Mouse (Mus musculus) midbrain, postnatal 0 days (tissue): ENCODE results near the gene Galnt6. TPM values are rescaled to one million over a fixed set of nuclear protein-coding genes. Genes with fewer than 3 reads are reported as not detected.
A peak's percentile ranks its signal among the peaks of the same experiment; 100 is the strongest.

Experiments
- ATAC-seq: fragments of 200-750 bp; cut with Nextera tagmentation; 2 replicates; pipeline ENCODE4 v1.8.0; 2017; ENCODE audit warnings: moderate number of reproducible peaks, mild to moderate bottlenecking, moderate TSS enrichment, moderate library complexity; ENCODE audit not compliant: low FRiP score
- DNase-seq: peaks from one replicate; pipeline ENCODE4 v3.0.0-alpha.2; 2015; ENCODE audit warnings: low spot score
- H3K27ac ChIP-seq: fragments of 300-500 bp; sonication (generic); 2 replicates; pipeline ENCODE4 v1.5.1; 2014; ENCODE audit warnings: low read depth, mild to moderate bottlenecking, low read length, mixed read lengths
- H3K27me3 ChIP-seq: fragments of 300-500 bp; sonication (generic); 2 replicates; pipeline ENCODE4 v1.6.1; 2014; ENCODE audit warnings: low read length, control low read depth, mixed read lengths; ENCODE audit not compliant: insufficient read depth
- H3K36me3 ChIP-seq: fragments of 300-500 bp; sonication (generic); 2 replicates; pipeline ENCODE4 v1.6.1; 2014; ENCODE audit warnings: low read length, control low read depth, mixed read lengths; ENCODE audit not compliant: insufficient read depth
- H3K4me1 ChIP-seq: fragments of 300-500 bp; sonication (generic); 2 replicates; pipeline ENCODE4 v1.6.1; 2014; ENCODE audit warnings: mild to moderate bottlenecking, control low read depth, antibody characterized with exemption, low read length, mixed read lengths; ENCODE audit not compliant: insufficient read depth
- H3K4me2 ChIP-seq: fragments of 300-500 bp; sonication (generic); 2 replicates; pipeline ENCODE4 v1.6.1; 2014; ENCODE audit warnings: low read depth, mild to moderate bottlenecking, low read length, mixed read lengths; ENCODE audit not compliant: poor library complexity, severe bottlenecking
- H3K4me3 ChIP-seq: fragments of 300-500 bp; sonication (generic); 2 replicates; pipeline ENCODE4 v1.5.1; 2014; ENCODE audit warnings: low read depth, mild to moderate bottlenecking, low read length, moderate library complexity
- H3K9ac ChIP-seq: fragments of 300-500 bp; sonication (generic); replicated peaks from 2 replicates; pipeline ENCODE4 v1.6.1; 2014; ENCODE audit warnings: mild to moderate bottlenecking, low read length, moderate library complexity, mixed read lengths; ENCODE audit not compliant: poor library complexity, severe bottlenecking
- H3K9me3 ChIP-seq: fragments of 300-500 bp; sonication (generic); 2 replicates; pipeline ENCODE4 v1.6.1; 2016; ENCODE audit warnings: low read length, control low read depth
- CTCF ChIP-seq: IDR thresholded peaks from 2 replicates; pipeline ENCODE4 v1.5.1; 2016; ENCODE audit warnings: antibody characterized with exemption, mild to moderate bottlenecking
- WGBS: fragments of 180-500 bp; shearing (Covaris S2); extraction: QIAGEN DNeasy Blood & Tissue Kit; methylation state at CpG from one replicate; pipeline ENCODE4 v1.1.7; 2014; 5-methylcytosine and 5-hydroxymethylcytosine counted together
- polyA plus RNA-seq: library from polyadenylated mRNA; unstranded; fragments of >200 nt; fragmentation: Nextera tagmentation; extraction: Ambion mirVana; gene quantifications from 2 replicates; pipeline ENCODE4 v1.2.1, GENCODE M21; 2015
- total RNA-seq: library from RNA; depleted of rRNA; stranded (reverse); fragments of >200 nt; gene quantifications from 2 replicates; pipeline ENCODE4 v1.2.3, GENCODE M21; 2014

Gene Galnt6
- total and polyA plus RNA-seq, 2 experiments from 2014 or later, result 0.16 to 0.20 TPM

DNA sequence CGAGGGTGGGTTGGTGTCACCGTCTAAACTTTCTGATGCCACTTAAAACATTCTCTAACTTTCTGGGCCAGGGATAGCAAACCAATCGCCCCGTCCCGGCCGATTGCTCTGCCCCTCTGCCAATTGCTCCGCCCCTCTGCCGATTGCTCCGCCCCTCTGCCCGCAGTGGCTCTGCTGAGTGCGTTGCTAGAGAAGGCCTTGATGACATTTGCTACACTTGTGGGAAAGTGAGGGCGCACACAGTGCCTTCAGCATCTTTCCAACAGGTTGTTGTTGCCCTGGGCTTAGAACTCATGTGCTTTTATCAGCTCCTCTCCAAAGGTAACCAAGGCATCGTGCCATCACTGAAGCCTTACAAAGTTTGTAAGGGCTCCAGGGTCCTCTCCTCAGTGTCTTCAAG, 43.9 kb downstream of the Galnt6 start:
- Histone ChIP-seq H3K9me3 (peaks cover under 1% of the 10 kb centered on the region), H3K4me2 (no peak overlapping the region), H3K4me3 (no peak overlapping the region), H3K36me3 (no peaks in the 10 kb centered on the region), H3K4me1 (no peaks in the 10 kb centered on the region), H3K9ac (no peak overlapping the region), H3K27me3 (no peaks in the 10 kb centered on the region), H3K27ac (no peak overlapping the region)
- DNase-seq (no peak), ATAC-seq (no peak)
- 19% methylated on average over 13 of the region's 13 CpGs for WGBS
- TF ChIP-seq CTCF, result no peak

DNA sequence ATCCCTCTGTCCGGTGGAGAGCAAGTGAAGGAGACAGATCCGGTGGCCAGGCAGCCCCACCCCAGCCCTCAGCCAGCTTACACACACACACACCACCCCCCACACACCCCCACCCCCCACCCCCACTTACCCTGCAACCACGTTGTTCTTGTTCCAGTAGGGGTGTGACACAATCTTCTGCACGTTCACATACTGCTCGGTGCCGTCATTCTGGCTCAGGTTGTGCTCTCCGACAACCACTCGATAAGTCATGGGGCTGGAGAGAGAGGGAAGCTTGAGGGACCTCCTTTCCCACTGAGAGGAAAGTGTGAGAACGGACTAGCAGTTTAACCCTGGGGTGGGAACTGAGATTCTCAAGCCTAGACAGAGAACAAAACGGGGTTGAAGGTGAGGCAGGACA, 44.7 kb downstream of the Galnt6 start:
- ATAC-seq (no peak), DNase-seq (no peak)
- Histone ChIP-seq H3K27me3 (no peaks in the 10 kb centered on the region), H3K36me3 (no peaks in the 10 kb centered on the region), H3K4me3 (no peak overlapping the region), H3K9me3 (no peaks in the 10 kb centered on the region), H3K9ac (no peak overlapping the region), H3K4me2 (no peak overlapping the region), H3K4me1 (no peaks in the 10 kb centered on the region), H3K27ac (no peak overlapping the region)
- TF ChIP-seq CTCF, result no peak
- WGBS, result 71% methylated on average over 10 of the region's 10 CpGs

- no peak overlapping the region for H3K4me2 ChIP-seq
- ATAC-seq (no peak), DNase-seq (peak; percentile 87)
- no peak overlapping the region for H3K27ac ChIP-seq
- H3K27me3 ChIP-seq, result no peaks in the 10 kb centered on the region
- H3K36me3 ChIP-seq, result no peaks in the 10 kb centered on the region
- 48% methylated on average over 2 of the region's 2 CpGs for WGBS
- peak; percentile 85 for TF ChIP-seq CTCF
- no peak overlapping the region for H3K4me3 ChIP-seq
- H3K9ac ChIP-seq, result no peak overlapping the region
- H3K9me3 ChIP-seq, result no peaks in the 10 kb centered on the region
- H3K4me1 ChIP-seq, result no peaks in the 10 kb centered on the region
These were observed 46.1 kb downstream of the Galnt6 start for GRCm38 (mm10) chr15:100683041-100683440.

DNA sequence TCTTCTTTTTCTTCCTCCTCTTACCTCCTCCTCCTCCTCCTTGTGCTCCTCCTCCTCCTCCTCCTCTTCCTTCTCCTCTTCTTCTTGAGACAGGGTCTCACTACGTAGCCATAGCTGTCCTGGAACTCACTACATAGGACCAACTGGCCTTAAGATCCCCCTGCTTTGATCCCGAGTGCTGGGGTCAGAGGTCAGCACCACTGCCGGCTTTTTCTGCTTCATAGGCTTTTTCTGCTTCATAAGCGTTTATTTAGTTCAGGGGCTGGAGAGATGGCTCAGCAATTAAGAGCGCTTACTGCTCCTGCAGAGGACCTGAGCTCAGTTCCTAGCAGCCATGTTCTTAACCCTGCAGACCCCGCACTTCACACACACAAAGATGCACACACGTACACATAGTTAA, 47.4 kb downstream of the Galnt6 start:
- Histone ChIP-seq H3K4me3 (no peak overlapping the region), H3K36me3 (no peaks in the 10 kb centered on the region), H3K4me2 (no peak overlapping the region), H3K27ac (no peak overlapping the region), H3K27me3 (no peaks in the 10 kb centered on the region), H3K9me3 (no peaks in the 10 kb centered on the region), H3K4me1 (no peaks in the 10 kb centered on the region), H3K9ac (no peak overlapping the region)
- WGBS, result 34% methylated on average over 7 of the region's 7 CpGs
- DNase-seq (no peak), ATAC-seq (no peak)
- no peak for TF ChIP-seq CTCF

DNA sequence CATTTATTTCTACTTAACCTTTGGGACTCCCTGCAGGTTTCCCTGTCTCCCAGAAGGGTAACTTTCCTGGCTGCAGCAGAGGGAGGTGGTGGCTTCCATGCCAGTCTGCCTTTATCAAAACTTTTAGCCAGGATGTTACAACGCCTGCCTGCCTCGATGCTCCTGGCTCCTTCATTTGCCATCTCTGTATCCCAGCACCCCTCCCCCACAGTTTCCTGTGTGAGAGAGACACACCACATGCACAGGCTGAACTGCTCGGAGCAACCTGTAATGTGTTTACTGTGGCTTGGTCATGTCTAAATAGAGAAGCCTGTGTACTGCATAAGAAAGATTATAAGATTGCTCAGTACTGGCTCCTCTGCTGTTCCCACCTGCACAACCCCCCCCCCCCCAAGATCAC, 48.8 kb downstream of the Galnt6 start:
- 68% methylated on average over 3 of the region's 3 CpGs for WGBS
- Histone ChIP-seq H3K27ac (no peak overlapping the region), H3K4me2 (no peak overlapping the region), H3K9ac (no peak overlapping the region), H3K4me3 (no peak overlapping the region), H3K9me3 (no peaks in the 10 kb centered on the region), H3K36me3 (no peaks in the 10 kb centered on the region), H3K27me3 (no peaks in the 10 kb centered on the region), H3K4me1 (no peaks in the 10 kb centered on the region)
- ATAC-seq, result no peak
- no peak for DNase-seq
- TF ChIP-seq CTCF, result no peak

- Histone ChIP-seq H3K9ac (no peak overlapping the region), H3K4me2 (no peak overlapping the region), H3K4me1 (no peaks in the 10 kb centered on the region), H3K9me3 (no peaks in the 10 kb centered on the region), H3K27me3 (no peaks in the 10 kb centered on the region), H3K4me3 (no peak overlapping the region), H3K27ac (no peak overlapping the region), H3K36me3 (no peaks in the 10 kb centered on the region)
- ATAC-seq (no peak), DNase-seq (no peak)
- 90% methylated on average over 14 of the region's 14 CpGs for WGBS
- TF ChIP-seq CTCF, result no peak
These were observed 50.2 kb downstream of the Galnt6 start for GRCm38 (mm10) chr15:100679005-100679404.
